Mouse (Mus musculus) erythroblast, embryonic 14.5 days (primary cell): ENCODE data around the gene Dnajc27.

Source experiments
- GATA1 ChIP-seq: IDR thresholded peaks from 2 replicates; pipeline ENCODE4 v1.6.1; 2012; ENCODE audit warnings: low read length, inconsistent platforms, mixed read lengths
- TAL1 ChIP-seq: IDR thresholded peaks from 3 replicates; pipeline ENCODE4 v1.6.1; 2012; ENCODE audit warnings: low read length, inconsistent platforms, mixed read lengths

GRCm38 (mm10) chr12:4133847-4134212, 51.4 kb downstream of the Dnajc27 start:
- TF ChIP-seq GATA1 (no peak), TAL1 (no peak)
